Mouse (Mus musculus) cerebellum, adult 2 months (tissue): ENCODE measurements around the gene Xcr1.

Source experiments
- CTCF ChIP-seq: fragments of 200-500 bp; IDR thresholded peaks from 2 replicates; pipeline ENCODE4 v1.5.1; 2011; ENCODE audit warnings: low read depth, mild to moderate bottlenecking, control low read depth, low read length, moderate library complexity, borderline replicate concordance; ENCODE audit not compliant: insufficient read depth
- POLR2A ChIP-seq: fragments of 200-500 bp; IDR thresholded peaks from 2 replicates; pipeline ENCODE4 v1.6.1; 2011; ENCODE audit warnings: low read length, control low read depth, borderline replicate concordance; ENCODE audit not compliant: insufficient read depth

- no peak for TF ChIP-seq CTCF
- TF ChIP-seq POLR2A, result no peak
These were observed 1.2 kb upstream of the Xcr1 start for GRCm38 (mm10) chr9:123862895-123863616.
